Comparison of ENCODE assay signal across 8 mouse cellular contexts in genomic region chr9:118980411-118980823, GRCm38 (mm10). TPM values are rescaled to one million over a fixed set of nuclear protein-coding genes. Genes with fewer than 3 reads are reported as not detected.
DNase-seq lines count a peak whose midpoint lies in the region; ATAC-seq and TF ChIP-seq lines count a peak whose summit lies in the region.

No protein-coding gene starts in this region.

- 0 out of 2 replicates have a peak overlapping the region, but pooled peaks have one; percentile 0 for H3K4me2 ChIP-seq in hindbrain, embryonic 12.5 days (replicated peaks)
- peak overlapping the region; percentile 28; the same call in 1 of the 2 replicates for H3K4me2 ChIP-seq in limb, embryonic 14.5 days (replicated peaks; ENCODE audit: low read depth, low read length, severe bottlenecking)
- H3K4me2 ChIP-seq in stomach, embryonic 16.5 days (ENCODE audit: low read depth, low read length): no peak overlapping the region

- peaks cover 5 to 29% of the 10 kb centered on the region in 2 experiments for H3K4me1 ChIP-seq in ES-E14 (ENCODE audit: control insufficient read depth in 2 of 2, insufficient read depth in 2 of 2, low read length in 2 of 2, poor library complexity in 1 of 2)
- peaks cover 44% of the 10 kb centered on the region for H3K4me1 ChIP-seq in hindbrain, embryonic 12.5 days
- H3K4me1 ChIP-seq in limb, embryonic 14.5 days (ENCODE audit: control insufficient read depth, insufficient read depth, low read length): peaks cover 64% of the 10 kb centered on the region
- peaks cover 29% of the 10 kb centered on the region for H3K4me1 ChIP-seq in stomach, embryonic 16.5 days (ENCODE audit: control insufficient read depth, insufficient read depth, low read length)

- TF ChIP-seq POLR2A in limb, embryonic 14.5 days (IDR thresholded peaks at IDR 0.05; ENCODE audit: borderline replicate concordance, extremely low read depth, insufficient read depth, insufficient read length): no peak

- DNase-seq in adrenal gland, postnatal 14 days: peak; percentile 54
- DNase-seq in adrenal gland, postnatal 4 days (ENCODE audit: low spot score in 2 of 2): no peak
- no peak for DNase-seq in ES-E14 (ENCODE audit: low read depth, low spot score)
- DNase-seq in fibroblast of lung, adult 2 months (ENCODE audit: low read depth): peak; percentile 90
- DNase-seq in limb, embryonic 14.5 days (ENCODE audit: low spot score): peak; percentile 52
- DNase-seq in spleen, postnatal 10 days (ENCODE audit: low spot score in 2 of 2): no peak

- no peaks in the 10 kb centered on the region for H3K9me3 ChIP-seq in ES-E14 (ENCODE audit: control insufficient read depth, insufficient read depth, low read depth, low read length)
- no peaks in the 10 kb centered on the region for H3K9me3 ChIP-seq in hindbrain, embryonic 12.5 days (replicated peaks)
- no peaks in the 10 kb centered on the region for H3K9me3 ChIP-seq in limb, embryonic 14.5 days (ENCODE audit: control insufficient read depth, low read length)
- no peaks in the 10 kb centered on the region for H3K9me3 ChIP-seq in stomach, embryonic 16.5 days (replicated peaks; ENCODE audit: control insufficient read depth, low read length)

- H3K9ac ChIP-seq in ES-E14 (ENCODE audit: insufficient read depth, low read depth, low read length, poor library complexity, severe bottlenecking): no peak overlapping the region
- 0 out of 2 replicates have a peak overlapping the region, but pooled peaks have one; percentile 2 for H3K9ac ChIP-seq in hindbrain, embryonic 12.5 days
- no peak overlapping the region for H3K9ac ChIP-seq in limb, embryonic 14.5 days (ENCODE audit: low read depth, low read length, severe bottlenecking)
- peak overlapping the region; percentile 58 for H3K9ac ChIP-seq in stomach, embryonic 16.5 days (ENCODE audit: low read length)

- in situ Hi-C loops in ES-E14 (cut with MboI; ENCODE audit: low sequenced_read_pairs in 2 of 2, unreplicated experiment in 2 of 2): no loop called here

- peak; percentile 59; the same call in 1 of the 2 replicates for ATAC-seq in hindbrain, embryonic 12.5 days (ENCODE audit: low FRiP score)
- ATAC-seq in limb, embryonic 14.5 days (ENCODE audit: low FRiP score, low read depth): peak; percentile 59
- peak; percentile 51 for ATAC-seq in stomach, embryonic 16.5 days (ENCODE audit: insufficient read depth, low FRiP score)

- H3K27ac ChIP-seq in ES-E14 (ENCODE audit: insufficient read depth, low read depth, low read length, poor library complexity, severe bottlenecking): peak overlapping the region; percentile 22; the same call in 1 of the 2 replicates
- H3K27ac ChIP-seq in hindbrain, embryonic 12.5 days: peak overlapping the region; percentile 80
- peak overlapping the region; percentile 86 for H3K27ac ChIP-seq in limb, embryonic 14.5 days (replicated peaks; ENCODE audit: low read depth, low read length)
- peak overlapping the region; percentile 74 for H3K27ac ChIP-seq in stomach, embryonic 16.5 days (ENCODE audit: low read length)

- no peak overlapping the region for H3K4me3 ChIP-seq in ES-E14 (ENCODE audit: insufficient read depth in 1 of 2, low read depth in 1 of 2, low read length in 2 of 2, poor library complexity in 1 of 2, severe bottlenecking in 1 of 2)
- no peak overlapping the region for H3K4me3 ChIP-seq in hindbrain, embryonic 12.5 days
- no peak overlapping the region for H3K4me3 ChIP-seq in limb, embryonic 14.5 days (replicated peaks; ENCODE audit: low read length)
- H3K4me3 ChIP-seq in stomach, embryonic 16.5 days (replicated peaks; ENCODE audit: low read length): no peak overlapping the region

- WGBS in hindbrain, embryonic 12.5 days: 7% methylated on average over 4 of the region's 4 CpGs
- 4% methylated on average over 4 of the region's 4 CpGs for WGBS in limb, embryonic 14.5 days
- 14% methylated on average over 4 of the region's 4 CpGs for WGBS in stomach, embryonic 16.5 days

- no peaks in the 10 kb centered on the region for H3K27me3 ChIP-seq in hindbrain, embryonic 12.5 days
- H3K27me3 ChIP-seq in limb, embryonic 14.5 days (ENCODE audit: control insufficient read depth, insufficient read depth, low read length): no peaks in the 10 kb centered on the region
- H3K27me3 ChIP-seq in stomach, embryonic 16.5 days (ENCODE audit: control insufficient read depth, insufficient read depth, low read length): no peaks in the 10 kb centered on the region

- no peaks in the 10 kb centered on the region for H3K36me3 ChIP-seq in ES-E14 (ENCODE audit: control insufficient read depth, insufficient read depth, low read length, poor library complexity, severe bottlenecking)
- no peaks in the 10 kb centered on the region for H3K36me3 ChIP-seq in hindbrain, embryonic 12.5 days
- H3K36me3 ChIP-seq in limb, embryonic 14.5 days (ENCODE audit: control insufficient read depth, insufficient read depth, low read length): no peaks in the 10 kb centered on the region
- no peaks in the 10 kb centered on the region for H3K36me3 ChIP-seq in stomach, embryonic 16.5 days (ENCODE audit: control insufficient read depth, insufficient read depth, low read length)

TF ChIP-seq in ES-E14, 5 proteins besides CTCF, POLR2A, EP300 and RAD21:
- TF ChIP-seq HCFC1 (IDR thresholded peaks at IDR 0.05; ENCODE audit: borderline replicate concordance, insufficient read depth, low read length): no peak
- TF ChIP-seq ZC3H11A (IDR thresholded peaks at IDR 0.05; ENCODE audit: borderline replicate concordance, low read depth, low read length): no peak
- TF ChIP-seq ZNF384 (IDR thresholded peaks at IDR 0.05; ENCODE audit: low read depth, low read length): no peak
- TF ChIP-seq MAFK (IDR thresholded peaks at IDR 0.05; ENCODE audit: insufficient read depth, low read depth, low read length): no peak

RNA-seq across cellular contexts. Expression of gene Ctdspl, which starts 54.2 kb away (rescaled TPM):
- total RNA-seq in adrenal gland, postnatal 14 days (2021): 28.6 and 32.0 TPM in 2 replicates
- total RNA-seq in adrenal gland, postnatal 4 days (2021): 10 to 100 TPM; 32.5 to 37.4 TPM
- 2.9 and 3.3 TPM in 2 replicates for total RNA-seq in ES-E14 (2012; rRNA removed)
- 8.1 and 11.7 TPM in 2 replicates for polyA plus RNA-seq in hindbrain, embryonic 12.5 days (2016; fragmentation: Nextera tagmentation; extraction: Ambion mirVana)
- 38.0 and 43.5 TPM in 2 replicates for polyA plus RNA-seq in limb, embryonic 14.5 days (2012; rRNA removed)
- polyA plus RNA-seq in limb, embryonic 14.5 days (2014; fragmentation: Nextera tagmentation; extraction: Ambion mirVana): 23.8 and 28.6 TPM in 2 replicates
- polyA plus RNA-seq in stomach, embryonic 16.5 days (2015; fragmentation: Nextera tagmentation; extraction: Ambion mirVana): 17.4 and 17.6 TPM in 2 replicates

Comparison
In these comparisons a context has a peak if more than half of its experiments do, and no peak if none do; other contexts are left out.
1. DNase-seq: peak in adrenal gland, postnatal 14 days (single experiment), fibroblast of lung, adult 2 months (single experiment) and limb, embryonic 14.5 days (single experiment); none in adrenal gland, postnatal 4 days (0 of 2), ES-E14 (single experiment) and spleen, postnatal 10 days (0 of 2).
2. H3K27ac ChIP-seq: peak in every context shown above with its lines; median percentile 86 in limb, embryonic 14.5 days; 80 in hindbrain, embryonic 12.5 days; 74 in stomach, embryonic 16.5 days; 22 in ES-E14.
3. H3K9ac ChIP-seq: peak in hindbrain, embryonic 12.5 days (single experiment) and stomach, embryonic 16.5 days (single experiment); none in ES-E14 (single experiment) and limb, embryonic 14.5 days (single experiment).
4. Peak in every context shown above with its lines, with median percentiles within 50 percentile points of each other: ATAC-seq.